Mouse (Mus musculus) megakaryocyte-erythroid progenitor cell, adult 5 weeks (primary cell): ENCODE data around the gene Rbm10. TPM values are rescaled to one million over a fixed set of nuclear protein-coding genes. Genes with fewer than 3 reads are reported as not detected.

Experiments used
- polyA plus RNA-seq: library from polyadenylated mRNA; stranded (reverse); fragments of >175 nt; gene quantifications from 2 replicates; pipeline ENCODE4 v1.2.3, GENCODE M21; 2012

Gene Rbm10
- polyA plus RNA-seq: 72.3 and 72.5 TPM in 2 replicates

GRCm38 (mm10) chrX:20617176-20617902, at the start of gene Rbm10, which contains the start of gene Ndufb11:
Gene Rbm10, plus strand, starts transcription at chrX:20617503.
Gene Ndufb11, minus strand, starts transcription at chrX:20617619.

GRCm38 (mm10) chrX:20658026-20658652, 40.8 kb downstream of the Rbm10 start, which contains the start of gene Uba1:
Gene Uba1, plus strand, starts transcription at chrX:20658326.

GRCm38 (mm10) chrX:20687519-20688067, 70.3 kb downstream of the Rbm10 start, which contains the start of gene Cdk16:
Gene Cdk16, plus strand, starts transcription at chrX:20687954.

Other genes starting within 250 kb of the Rbm10 start
- gene Jade3, start 191.8 kb upstream of the Rbm10 start, polyA plus RNA-seq: 0.31 and 0.55 TPM in 2 replicates
- gene Rgn, start 67.7 kb upstream of the Rbm10 start, polyA plus RNA-seq: not detected in 2 replicates
- gene Ndufb11, start 116 bp downstream of the Rbm10 start, polyA plus RNA-seq: 702 and 766 TPM in 2 replicates
- gene Uba1, start 40.8 kb downstream of the Rbm10 start, polyA plus RNA-seq: 197 and 210 TPM in 2 replicates
- 54.5 and 62.9 TPM in 2 replicates for gene Cdk16, start 70.5 kb downstream of the Rbm10 start, polyA plus RNA-seq
- 12.1 and 18.9 TPM in 2 replicates for gene Usp11, start 86.4 kb downstream of the Rbm10 start, polyA plus RNA-seq
- gene Araf, start 180.3 kb downstream of the Rbm10 start, polyA plus RNA-seq: 38.8 and 52.9 TPM in 2 replicates